Mouse (Mus musculus) intestine, embryonic 14.5 days (tissue): Measurements from ENCODE around the gene Abcd4. TPM values are rescaled to one million over a fixed set of nuclear protein-coding genes. Genes with fewer than 3 reads are reported as not detected.

ENCODE experiments used
- ATAC-seq: fragments of 200-750 bp; cut with Nextera tagmentation; replicated peaks from 2 replicates; pipeline ENCODE4 v1.8.0; 2017; ENCODE audit warnings: low read depth, moderate number of reproducible peaks, moderate TSS enrichment, moderate library complexity; ENCODE audit not compliant: low FRiP score, low TSS enrichment
- DNase-seq: peaks from one replicate; pipeline ENCODE4 v3.0.0-alpha.2; 2018; ENCODE audit warnings: low spot score
- H3K27ac ChIP-seq: fragments of 300-500 bp; sonication (generic); 2 replicates; pipeline ENCODE4 v1.5.1; 2014; ENCODE audit warnings: low read depth, mild to moderate bottlenecking, control low read depth
- H3K27me3 ChIP-seq: fragments of 300-500 bp; sonication (generic); replicated peaks from 2 replicates; pipeline ENCODE4 v1.6.1; 2014; ENCODE audit warnings: low read length, control low read depth; ENCODE audit not compliant: control insufficient read depth, insufficient read depth
- H3K36me3 ChIP-seq: fragments of 300-500 bp; sonication (generic); 2 replicates; pipeline ENCODE4 v1.6.1; 2014; ENCODE audit warnings: low read length, control low read depth; ENCODE audit not compliant: control insufficient read depth, insufficient read depth
- H3K4me1 ChIP-seq: fragments of 300-500 bp; sonication (generic); replicated peaks from 2 replicates; pipeline ENCODE4 v1.6.1; 2014; ENCODE audit warnings: low read length, control low read depth, mixed read lengths; ENCODE audit not compliant: control insufficient read depth, insufficient read depth
- H3K4me2 ChIP-seq: fragments of 300-500 bp; sonication (generic); 2 replicates; pipeline ENCODE4 v1.6.1; 2014; ENCODE audit warnings: low read length
- H3K4me3 ChIP-seq: fragments of 300-500 bp; sonication (generic); 2 replicates; pipeline ENCODE4 v1.5.1; 2014; ENCODE audit warnings: low read depth, low read length, control low read depth, mixed read lengths
- H3K9ac ChIP-seq: fragments of 300-500 bp; sonication (generic); 2 replicates; pipeline ENCODE4 v1.6.1; 2014; ENCODE audit warnings: mild to moderate bottlenecking, low read length
- H3K9me3 ChIP-seq: fragments of 300-500 bp; sonication (generic); 2 replicates; pipeline ENCODE4 v1.6.1; 2016; ENCODE audit warnings: low read length, control low read depth; ENCODE audit not compliant: control insufficient read depth
- whole genome bisulfite sequencing: fragments of 180-500 bp; shearing (Covaris S2); extraction: QIAGEN DNeasy Blood & Tissue Kit; methylation state at CpG from one replicate; pipeline ENCODE4 v1.1.7; 2014; 5-methylcytosine and 5-hydroxymethylcytosine counted together
- polyA plus RNA-seq: library from polyadenylated mRNA; unstranded; fragments of >200 nt; fragmentation: Nextera tagmentation; extraction: Ambion mirVana; gene quantifications from 2 replicates; pipeline ENCODE4 v1.2.1, GENCODE M21; 2014

Gene Abcd4
- polyA plus RNA-seq, 1 experiment from 2014 or later = 10.3 TPM

DNA sequence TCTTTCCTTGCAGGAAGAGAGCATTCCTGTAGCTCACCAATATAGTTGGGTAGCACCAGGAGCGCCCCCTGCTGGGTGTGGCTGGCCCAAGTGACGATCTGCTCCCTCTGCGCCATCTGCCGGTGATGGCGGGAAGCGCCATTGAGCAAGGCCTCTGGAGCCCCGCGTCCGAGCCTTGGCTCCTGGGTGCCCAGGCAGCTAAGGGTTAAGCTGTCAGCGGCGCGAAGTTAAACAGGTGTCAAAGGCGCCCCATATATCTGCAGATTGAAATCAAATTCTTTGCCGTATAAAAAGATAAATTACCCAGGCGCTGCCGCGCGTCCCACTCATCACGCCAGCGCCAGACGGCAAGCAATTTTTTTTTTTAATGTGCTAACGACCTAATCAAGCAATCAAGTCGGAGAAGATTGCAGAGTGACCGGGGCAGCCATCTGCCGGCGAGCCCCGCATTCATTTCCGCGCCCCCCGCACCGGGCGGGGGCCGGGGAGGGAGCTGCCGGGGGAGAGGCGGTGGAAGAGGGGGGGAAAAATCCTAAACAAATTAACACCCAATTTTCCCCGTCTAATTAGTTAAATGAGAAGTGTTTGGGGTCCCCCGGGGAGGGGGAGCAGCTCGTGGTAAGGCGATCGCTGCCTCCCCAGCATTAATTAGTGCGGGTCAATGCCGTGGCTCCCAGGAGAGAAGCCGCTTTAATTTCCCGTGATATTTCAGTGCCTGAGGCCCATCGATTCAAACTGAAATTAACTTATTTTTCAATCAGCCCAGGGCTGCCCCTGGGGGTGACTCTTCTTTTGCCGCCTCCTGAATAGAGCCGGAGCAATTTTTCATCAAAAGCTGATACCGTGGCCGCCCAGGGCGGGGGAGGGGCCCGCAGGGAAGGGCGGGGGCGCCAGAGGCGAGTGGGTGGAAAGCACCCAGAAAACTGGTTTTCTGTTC, 27.1 kb downstream of the Abcd4 start:
- no peaks in the 10 kb centered on the region for H3K4me1 ChIP-seq
- no peaks in the 10 kb centered on the region for H3K36me3 ChIP-seq
- under 1% methylated on average over 54 of the region's 54 CpGs for WGBS
- DNase-seq = peak; percentile 99
- peak overlapping the region; percentile 100 for H3K4me2 ChIP-seq
- H3K27ac ChIP-seq = no peak overlapping the region
- ATAC-seq = peak; percentile 53
- H3K9me3 ChIP-seq = no peaks in the 10 kb centered on the region
- no peaks in the 10 kb centered on the region for H3K27me3 ChIP-seq
- H3K9ac ChIP-seq = peak overlapping the region; percentile 54
- peak overlapping the region; percentile 57 for H3K4me3 ChIP-seq

DNA sequence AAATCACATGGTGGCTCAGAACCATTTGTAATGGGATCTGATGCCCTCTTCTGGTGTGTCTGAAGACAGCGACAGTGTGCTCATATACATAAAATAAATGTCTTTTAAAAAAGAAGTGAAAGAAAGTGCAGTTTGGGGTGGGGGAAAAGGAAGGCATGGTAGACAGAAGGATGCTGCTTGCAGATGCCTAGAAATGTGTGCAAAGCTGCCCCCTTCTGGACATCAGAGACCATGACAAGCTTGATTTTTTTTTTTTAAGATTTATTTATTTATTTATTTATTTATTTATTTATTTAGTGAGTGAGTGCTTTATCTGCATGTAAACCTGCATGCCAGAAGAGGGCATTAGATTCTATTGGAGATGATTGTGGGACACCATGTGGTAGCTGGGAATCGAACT, 35.9 kb downstream of the Abcd4 start:
- Histone ChIP-seq H3K27ac (no peak overlapping the region), H3K4me1 (no peaks in the 10 kb centered on the region), H3K27me3 (peaks cover 6% of the 10 kb centered on the region; the same call in 1 of the 2 replicates), H3K4me2 (no peak overlapping the region), H3K9ac (no peak overlapping the region), H3K4me3 (no peak overlapping the region), H3K36me3 (no peaks in the 10 kb centered on the region), H3K9me3 (0 out of 2 replicates have a peak, but pooled peaks cover 3% of the 10 kb centered on the region)
- ATAC-seq (no peak), DNase-seq (no peak)
- WGBS = 86% methylated on average over 2 of the region's 2 CpGs

DNA sequence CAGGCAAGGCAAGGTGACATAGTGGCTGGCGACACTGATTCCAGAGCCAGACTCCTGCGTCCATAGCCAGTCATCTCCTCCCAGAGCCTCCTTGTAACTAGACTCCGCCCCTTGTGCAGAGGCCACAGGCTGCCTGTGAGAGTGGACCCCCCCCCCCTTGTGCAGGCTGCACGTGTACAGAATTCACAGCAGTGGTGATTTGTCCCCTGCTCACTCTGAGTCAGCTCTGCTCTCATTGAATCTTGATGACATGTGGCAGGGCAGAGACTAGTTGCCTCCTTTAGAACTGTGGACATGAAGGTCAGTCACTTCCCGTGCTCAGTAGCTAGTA, 38.8 kb downstream of the Abcd4 start:
- Histone ChIP-seq H3K4me1 (no peaks in the 10 kb centered on the region), H3K9ac (no peak overlapping the region), H3K9me3 (0 out of 2 replicates have a peak, but pooled peaks cover 3% of the 10 kb centered on the region), H3K27ac (no peak overlapping the region), H3K4me3 (no peak overlapping the region), H3K4me2 (no peak overlapping the region), H3K36me3 (no peaks in the 10 kb centered on the region), H3K27me3 (peaks cover 26% of the 10 kb centered on the region)
- ATAC-seq = no peak
- WGBS = 44% methylated on average over 5 of the region's 5 CpGs
- no peak for DNase-seq

DNA sequence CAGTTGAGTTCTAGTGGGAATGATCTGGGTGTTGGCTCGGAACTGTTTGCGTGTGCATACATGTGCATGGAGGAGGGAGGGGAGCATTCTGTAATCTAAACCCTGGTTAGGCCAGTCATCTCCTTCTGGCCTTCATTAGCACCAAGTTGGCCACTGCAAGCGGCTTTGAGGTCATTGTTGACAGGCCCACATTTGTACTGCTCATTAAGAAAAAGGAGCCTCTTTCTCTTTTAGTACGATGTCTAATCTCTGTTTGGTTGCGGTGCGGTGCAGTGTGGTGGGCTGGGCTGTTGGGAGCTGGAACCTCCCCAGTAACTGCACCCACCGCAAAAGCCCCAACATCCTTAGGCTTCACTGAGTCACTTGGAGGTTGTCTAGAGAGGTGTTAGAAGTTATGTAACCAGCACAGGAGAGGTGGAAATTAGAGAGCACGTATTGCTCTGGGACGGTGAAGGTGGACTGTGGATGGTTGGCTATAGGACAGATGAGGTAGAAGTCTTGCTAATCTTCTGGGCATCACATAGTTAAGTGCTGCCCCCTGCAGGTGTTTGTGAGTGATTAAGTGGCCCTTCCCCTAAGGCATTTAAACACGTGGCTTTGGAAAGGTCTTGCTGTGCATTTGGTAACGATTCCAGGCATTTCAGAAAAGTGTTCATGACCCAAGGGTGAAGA, 39.3 kb downstream of the Abcd4 start:
- no peak overlapping the region for H3K4me3 ChIP-seq
- 75% methylated on average over 11 of the region's 11 CpGs for WGBS
- no peak overlapping the region for H3K4me2 ChIP-seq
- no peaks in the 10 kb centered on the region for H3K9me3 ChIP-seq
- no peak overlapping the region for H3K27ac ChIP-seq
- no peaks in the 10 kb centered on the region for H3K36me3 ChIP-seq
- ATAC-seq (no peak), DNase-seq (no peak)
- H3K9ac ChIP-seq = no peak overlapping the region
- peaks cover 31% of the 10 kb centered on the region for H3K27me3 ChIP-seq
- no peaks in the 10 kb centered on the region for H3K4me1 ChIP-seq

DNA sequence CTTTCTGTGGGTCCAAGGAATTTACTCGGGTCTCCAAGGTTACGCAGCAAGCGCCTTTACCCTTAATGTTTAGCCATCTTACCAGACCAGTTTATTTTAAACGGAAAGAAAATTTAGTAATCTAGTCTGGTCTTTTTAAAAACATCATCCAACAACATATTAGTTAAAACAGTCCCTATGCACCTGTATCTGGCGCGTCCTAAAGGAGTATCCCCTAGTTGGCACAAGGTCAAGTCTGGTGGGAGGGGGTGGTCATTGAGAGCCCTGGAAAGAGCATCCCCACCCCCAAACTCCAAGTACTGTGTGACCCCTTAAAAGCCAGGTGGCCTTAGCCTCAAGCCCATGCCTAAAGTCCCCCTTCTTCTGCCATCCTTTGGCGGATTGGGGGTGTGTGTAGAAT, 44.1 kb downstream of the Abcd4 start:
- WGBS = 16% methylated on average over 7 of the region's 7 CpGs
- Histone ChIP-seq H3K4me2 (no peak overlapping the region), H3K4me3 (no peak overlapping the region), H3K27ac (no peak overlapping the region), H3K9ac (no peak overlapping the region), H3K27me3 (peaks cover 79% of the 10 kb centered on the region), H3K9me3 (no peaks in the 10 kb centered on the region), H3K4me1 (no peaks in the 10 kb centered on the region), H3K36me3 (no peaks in the 10 kb centered on the region)
- no peak for DNase-seq
- no peak for ATAC-seq

DNA sequence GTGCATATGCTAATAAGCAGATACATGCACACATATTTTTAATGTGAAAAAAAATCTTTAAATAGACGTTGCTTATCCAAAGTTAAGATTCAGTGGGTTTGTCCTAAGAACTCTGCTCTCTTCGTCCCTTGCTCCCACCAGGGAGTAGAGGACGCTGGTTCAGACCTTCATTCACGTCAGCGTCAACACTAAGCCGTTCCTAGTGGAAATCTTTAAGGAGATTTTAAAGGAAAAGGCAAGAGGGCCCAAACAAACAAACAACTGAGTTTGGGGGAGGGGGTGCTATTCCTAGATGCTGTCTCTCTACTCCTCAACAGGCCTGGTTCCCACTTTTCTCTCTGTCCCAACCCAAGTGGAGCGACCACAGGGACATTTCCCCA, 44.9 kb downstream of the Abcd4 start:
- ATAC-seq = no peak
- H3K27me3 ChIP-seq = peaks cover 85% of the 10 kb centered on the region
- H3K9me3 ChIP-seq = no peaks in the 10 kb centered on the region
- no peaks in the 10 kb centered on the region for H3K4me1 ChIP-seq
- no peak overlapping the region for H3K4me3 ChIP-seq
- no peak for DNase-seq
- 3% methylated on average over 7 of the region's 7 CpGs for WGBS
- H3K36me3 ChIP-seq = no peaks in the 10 kb centered on the region
- no peak overlapping the region for H3K9ac ChIP-seq
- H3K27ac ChIP-seq = no peak overlapping the region
- H3K4me2 ChIP-seq = no peak overlapping the region

DNA sequence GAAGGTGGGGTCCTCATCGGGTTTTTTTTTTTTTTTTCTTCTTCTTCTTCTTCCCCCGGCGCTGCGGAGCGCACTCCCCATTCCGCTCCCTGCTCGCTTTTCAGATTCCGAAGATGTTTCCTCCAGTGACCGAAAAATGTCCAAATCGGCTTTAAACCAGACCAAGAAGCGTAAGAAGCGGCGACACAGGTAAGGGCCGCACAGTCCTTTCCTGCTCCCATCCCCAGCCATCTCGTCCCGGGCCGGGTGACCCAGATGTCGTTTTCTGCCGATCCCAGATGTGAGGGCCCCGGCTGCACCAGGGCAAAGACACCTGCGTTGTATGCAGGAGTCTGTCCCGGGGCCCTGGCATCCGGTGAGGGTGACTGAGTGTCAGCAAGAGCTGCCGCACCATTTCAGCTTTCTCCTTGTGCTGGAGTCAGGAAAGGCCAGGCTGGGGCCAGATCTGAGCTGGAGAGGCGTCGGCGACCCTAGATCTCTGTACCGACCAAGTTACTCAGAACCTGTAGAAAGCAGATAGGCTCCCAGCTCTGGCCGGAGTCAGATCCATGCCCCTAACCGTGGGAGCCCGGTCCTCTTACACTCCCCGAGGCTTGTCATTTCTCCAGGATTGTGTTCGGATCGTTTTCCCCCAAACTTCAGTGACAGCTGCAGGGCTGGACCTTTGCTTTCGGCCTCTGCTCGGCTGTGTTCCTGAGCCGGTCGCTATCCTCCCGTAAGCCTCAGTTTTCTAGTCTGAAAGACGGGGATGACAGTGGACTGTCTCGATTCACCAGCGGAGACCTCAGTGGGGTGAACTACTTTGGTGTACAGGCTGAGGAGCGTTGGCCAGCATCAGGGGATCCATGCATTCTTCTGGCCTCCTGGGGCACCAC, 45.5 kb downstream of the Abcd4 start:
- no peak overlapping the region for H3K9ac ChIP-seq
- WGBS = 1% methylated on average over 43 of the region's 43 CpGs
- no peaks in the 10 kb centered on the region for H3K36me3 ChIP-seq
- no peak overlapping the region for H3K27ac ChIP-seq
- DNase-seq (peak; percentile 85), ATAC-seq (no peak)
- peak overlapping the region; percentile 13; the same call in 1 of the 2 replicates for H3K4me2 ChIP-seq
- no peaks in the 10 kb centered on the region for H3K9me3 ChIP-seq
- no peak overlapping the region for H3K4me3 ChIP-seq
- no peaks in the 10 kb centered on the region for H3K4me1 ChIP-seq
- peaks cover 84% of the 10 kb centered on the region for H3K27me3 ChIP-seq

DNA sequence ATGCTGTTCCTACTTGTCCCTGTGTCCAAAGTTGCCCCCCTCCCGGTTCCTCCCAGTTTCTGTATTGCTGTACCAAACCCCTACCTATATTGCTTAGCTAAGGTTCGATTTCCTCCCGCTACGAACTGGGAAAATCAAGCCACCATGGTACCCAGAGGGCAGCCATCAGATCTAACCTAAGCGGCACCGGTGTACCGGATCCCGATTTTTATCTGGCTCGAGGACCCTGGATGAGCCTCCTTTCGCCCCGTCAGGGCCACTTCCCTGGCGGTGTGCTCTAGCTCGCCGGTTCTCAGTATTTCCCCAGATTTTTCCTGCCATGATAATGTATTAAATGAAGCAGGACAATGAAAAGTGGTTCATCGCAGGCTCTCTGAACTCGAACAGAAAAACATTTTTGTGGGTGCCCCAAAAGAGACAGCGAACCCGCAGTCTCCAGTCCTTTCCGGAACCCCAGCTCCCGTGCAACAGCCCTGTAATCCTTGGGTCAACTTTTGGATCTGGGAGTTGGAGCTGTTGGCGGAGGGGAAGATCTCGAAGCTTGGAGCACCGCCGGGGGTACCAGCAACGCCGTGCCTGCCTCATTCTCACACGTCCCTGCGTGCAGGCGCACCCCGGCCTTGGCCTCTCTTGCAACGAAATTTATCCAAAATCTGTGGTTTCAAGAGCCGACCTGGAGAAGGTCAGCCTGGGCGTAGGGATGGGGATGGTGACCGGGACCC, 46.4 kb downstream of the Abcd4 start:
- no peaks in the 10 kb centered on the region for H3K9me3 ChIP-seq
- peak; percentile 72 for DNase-seq
- no peak overlapping the region for H3K27ac ChIP-seq
- ATAC-seq = no peak
- H3K36me3 ChIP-seq = no peaks in the 10 kb centered on the region
- no peak overlapping the region for H3K9ac ChIP-seq
- H3K4me3 ChIP-seq = no peak overlapping the region
- no peaks in the 10 kb centered on the region for H3K4me1 ChIP-seq
- WGBS = 1% methylated on average over 34 of the region's 34 CpGs
- peaks cover 76% of the 10 kb centered on the region for H3K27me3 ChIP-seq
- H3K4me2 ChIP-seq = peak overlapping the region; percentile 13; the same call in 1 of the 2 replicates
